Mouse (Mus musculus) embryonic facial prominence, embryonic 14.5 days (tissue): ENCODE data around the gene Sgk1. TPM values are rescaled to one million over a fixed set of nuclear protein-coding genes. Genes with fewer than 3 reads are reported as not detected.

Source experiments
- ATAC-seq: fragments of 200-750 bp; cut with Nextera tagmentation; 2 replicates; pipeline ENCODE4 v1.8.0; 2017; ENCODE audit warnings: low read depth, moderate number of reproducible peaks, moderate TSS enrichment
- DNase-seq: peaks from one replicate; pipeline ENCODE4 v3.0.0-alpha.2; 2015; ENCODE audit warnings: low spot score
- H3K27ac ChIP-seq: fragments of 300-500 bp; sonication (generic); replicated peaks from 2 replicates; pipeline ENCODE4 v1.5.1; 2014; ENCODE audit warnings: low read depth, mild to moderate bottlenecking, low read length, moderate library complexity
- H3K27me3 ChIP-seq: fragments of 300-500 bp; sonication (generic); replicated peaks from 2 replicates; pipeline ENCODE4 v1.6.1; 2014; ENCODE audit warnings: low read length; ENCODE audit not compliant: control insufficient read depth, insufficient read depth
- H3K36me3 ChIP-seq: fragments of 300-500 bp; sonication (generic); 2 replicates; pipeline ENCODE4 v1.6.1; 2014; ENCODE audit warnings: low read length, mixed read lengths; ENCODE audit not compliant: control insufficient read depth, insufficient read depth
- H3K4me1 ChIP-seq: fragments of 300-500 bp; sonication (generic); 2 replicates; pipeline ENCODE4 v1.6.1; 2014; ENCODE audit warnings: antibody characterized with exemption, low read length; ENCODE audit not compliant: control insufficient read depth, insufficient read depth
- H3K4me2 ChIP-seq: fragments of 300-500 bp; sonication (generic); 2 replicates; pipeline ENCODE4 v1.6.1; 2014; ENCODE audit warnings: low read depth, mild to moderate bottlenecking, low read length, moderate library complexity, mixed read lengths
- H3K4me3 ChIP-seq: fragments of 300-500 bp; sonication (generic); 2 replicates; pipeline ENCODE4 v1.5.1; 2014; ENCODE audit warnings: low read depth, mild to moderate bottlenecking, low read length
- H3K9ac ChIP-seq: fragments of 300-500 bp; sonication (generic); 2 replicates; pipeline ENCODE4 v1.6.1; 2014; ENCODE audit warnings: low read depth, mild to moderate bottlenecking, low read length, moderate library complexity, mixed read lengths
- H3K9me3 ChIP-seq: fragments of 300-500 bp; sonication (generic); 2 replicates; pipeline ENCODE4 v1.6.1; 2016; ENCODE audit warnings: low read length; ENCODE audit not compliant: control insufficient read depth
- WGBS: fragments of 180-500 bp; shearing (Covaris S2); extraction: QIAGEN DNeasy Blood & Tissue Kit; methylation state at CpG from one replicate; pipeline ENCODE4 v1.1.7; 2014; 5-methylcytosine and 5-hydroxymethylcytosine counted together
- polyA plus RNA-seq: library from polyadenylated mRNA; unstranded; fragments of >200 nt; fragmentation: Nextera tagmentation; extraction: Ambion mirVana; gene quantifications from 2 replicates; pipeline ENCODE4 v1.2.1, GENCODE M21; 2014

The Sgk1 gene
- polyA plus RNA-seq, 1 experiment from 2014 or later, result 33.8 TPM

GRCm38 (mm10) chr10:21845601-21846282 is 36.2 kb upstream of the Sgk1 start:
- 76% methylated on average over 10 of the region's 10 CpGs for WGBS
- no peak for ATAC-seq

DNA sequence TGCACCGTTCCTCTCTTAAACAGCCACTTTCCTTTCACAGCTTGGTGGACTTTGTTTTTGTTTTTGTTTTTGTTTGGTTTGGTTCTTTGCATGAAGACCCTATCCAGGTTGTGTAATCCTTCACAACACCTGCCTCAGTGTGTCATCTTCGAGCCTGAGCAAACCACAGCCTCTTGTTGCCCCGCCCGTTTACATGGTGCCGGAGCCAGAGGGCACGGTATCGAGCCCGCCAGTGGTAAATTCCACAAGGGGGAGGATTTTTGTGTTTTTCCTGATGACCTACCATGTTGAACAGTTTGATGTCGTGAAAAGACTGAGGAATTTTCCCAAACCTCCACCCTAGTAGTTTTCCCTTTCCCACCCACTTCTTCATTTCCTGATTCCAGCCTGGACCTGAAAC is 35.6 kb upstream of the Sgk1 start:
- Histone ChIP-seq H3K36me3 (no peaks in the 10 kb centered on the region), H3K4me2 (no peak overlapping the region), H3K27me3 (no peaks in the 10 kb centered on the region), H3K4me3 (no peak overlapping the region), H3K9me3 (no peaks in the 10 kb centered on the region), H3K9ac (no peak overlapping the region), H3K27ac (no peak overlapping the region), H3K4me1 (peaks cover 3% of the 10 kb centered on the region; the same call in 1 of the 2 replicates)
- ATAC-seq (no peak), DNase-seq (no peak)
- 83% methylated on average over 9 of the region's 9 CpGs for WGBS

More at GRCm38 (mm10) chr10:21845601-21846282, 36.2 kb upstream of the Sgk1 start:
- no peak for DNase-seq
- Histone ChIP-seq H3K4me3 (no peak overlapping the region), H3K27ac (no peak overlapping the region), H3K9ac (no peak overlapping the region), H3K27me3 (no peaks in the 10 kb centered on the region), H3K4me1 (peaks cover 3% of the 10 kb centered on the region; the same call in 1 of the 2 replicates), H3K9me3 (no peaks in the 10 kb centered on the region), H3K36me3 (no peaks in the 10 kb centered on the region), H3K4me2 (no peak overlapping the region)

DNA sequence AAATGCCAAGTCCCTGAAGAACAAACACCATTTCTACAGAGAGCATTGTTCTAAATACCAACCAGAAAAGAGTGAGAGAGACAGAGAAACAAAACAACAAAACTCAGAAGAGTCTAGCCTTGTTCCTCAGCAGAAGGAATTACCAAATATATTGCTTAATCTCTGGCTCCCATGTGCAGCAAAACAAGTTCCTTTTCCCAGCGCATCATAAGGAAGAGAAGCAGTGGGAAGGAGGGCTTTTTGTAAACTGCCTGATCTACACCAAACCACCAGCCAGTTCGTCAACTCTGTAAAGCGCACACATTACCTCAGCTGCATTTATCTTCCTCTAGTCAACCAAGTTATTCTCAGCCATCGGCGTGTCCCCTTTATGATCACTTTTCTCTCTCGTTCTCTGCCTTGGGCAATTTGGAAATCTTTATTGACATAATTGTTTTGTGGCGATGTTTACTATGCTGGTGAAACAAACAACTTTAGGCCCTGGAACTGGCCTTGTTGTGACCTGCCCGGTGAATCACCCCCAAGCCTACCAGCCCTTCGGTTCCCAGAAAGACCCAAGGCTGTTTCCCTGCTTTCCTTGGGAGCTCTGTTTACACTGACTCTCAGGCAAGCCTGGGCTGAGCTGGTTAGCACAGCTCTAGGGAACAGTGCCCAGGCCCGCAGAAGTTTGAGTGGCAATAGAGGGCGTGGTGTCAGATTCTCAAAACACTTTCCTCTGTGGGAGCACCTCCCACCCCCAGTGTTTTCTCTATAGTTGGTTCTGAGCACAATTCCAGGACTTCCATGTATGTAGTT is 34.8 kb upstream of the Sgk1 start:
- DNase-seq, result peak; percentile 64
- WGBS, result 70% methylated on average over 11 of the region's 11 CpGs
- H3K4me1 ChIP-seq, result peaks cover 3% of the 10 kb centered on the region; the same call in 1 of the 2 replicates
- H3K27ac ChIP-seq, result peak overlapping the region; percentile 19; the same call in 1 of the 2 replicates
- H3K27me3 ChIP-seq, result no peaks in the 10 kb centered on the region
- no peaks in the 10 kb centered on the region for H3K9me3 ChIP-seq
- no peak overlapping the region for H3K4me3 ChIP-seq
- H3K4me2 ChIP-seq, result no peak overlapping the region
- peak; percentile 76 for ATAC-seq
- H3K9ac ChIP-seq, result no peak overlapping the region
- H3K36me3 ChIP-seq, result no peaks in the 10 kb centered on the region

- Histone ChIP-seq H3K4me1 (peaks cover 1% of the 10 kb centered on the region; the same call in 1 of the 2 replicates), H3K36me3 (no peaks in the 10 kb centered on the region), H3K4me3 (no peak overlapping the region), H3K27me3 (no peaks in the 10 kb centered on the region), H3K9me3 (no peaks in the 10 kb centered on the region), H3K4me2 (no peak overlapping the region), H3K27ac (peak overlapping the region; percentile 19; the same call in 1 of the 2 replicates), H3K9ac (no peak overlapping the region)
- ATAC-seq (no peak), DNase-seq (no peak)
- WGBS, result 74% methylated on average over 16 of the region's 16 CpGs
Observed at GRCm38 (mm10) chr10:21847931-21848670, 33.9 kb upstream of the Sgk1 start.

GRCm38 (mm10) chr10:21849251-21849650 is 32.7 kb upstream of the Sgk1 start:
- Histone ChIP-seq H3K4me1 (no peaks in the 10 kb centered on the region), H3K4me3 (no peak overlapping the region), H3K27me3 (no peaks in the 10 kb centered on the region), H3K4me2 (no peak overlapping the region), H3K9me3 (no peaks in the 10 kb centered on the region), H3K27ac (no peak overlapping the region), H3K9ac (no peak overlapping the region), H3K36me3 (no peaks in the 10 kb centered on the region)
- WGBS, result 78% methylated on average over 8 of the region's 8 CpGs
- no peak for ATAC-seq
- no peak for DNase-seq

DNA sequence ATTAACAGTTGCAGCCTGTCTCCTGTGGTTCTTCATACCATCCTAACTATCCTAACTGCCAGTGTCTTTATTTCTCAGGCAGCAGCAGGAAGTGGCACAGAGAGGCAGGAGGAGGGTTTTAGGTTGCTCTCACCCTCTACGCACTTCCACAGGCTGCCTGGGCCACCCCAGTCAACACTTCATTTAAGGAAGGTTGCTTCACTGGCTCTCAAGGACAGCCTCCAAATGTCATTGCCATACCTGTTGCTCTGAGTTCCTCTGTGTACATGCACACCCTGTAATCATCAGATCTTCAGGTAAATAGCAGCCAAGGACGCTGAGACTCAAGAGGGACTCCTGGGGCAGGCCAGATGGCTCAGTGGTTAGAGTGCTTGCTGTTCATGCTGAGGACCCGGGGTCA is 31.7 kb upstream of the Sgk1 start:
- DNase-seq (no peak), ATAC-seq (no peak)
- H3K27me3 ChIP-seq, result no peaks in the 10 kb centered on the region
- H3K4me1 ChIP-seq, result no peaks in the 10 kb centered on the region
- no peak overlapping the region for H3K9ac ChIP-seq
- H3K36me3 ChIP-seq, result no peaks in the 10 kb centered on the region
- H3K4me3 ChIP-seq, result no peak overlapping the region
- no peak overlapping the region for H3K27ac ChIP-seq
- H3K4me2 ChIP-seq, result no peak overlapping the region
- no peaks in the 10 kb centered on the region for H3K9me3 ChIP-seq
- 81% methylated on average over 3 of the region's 3 CpGs for WGBS

DNA sequence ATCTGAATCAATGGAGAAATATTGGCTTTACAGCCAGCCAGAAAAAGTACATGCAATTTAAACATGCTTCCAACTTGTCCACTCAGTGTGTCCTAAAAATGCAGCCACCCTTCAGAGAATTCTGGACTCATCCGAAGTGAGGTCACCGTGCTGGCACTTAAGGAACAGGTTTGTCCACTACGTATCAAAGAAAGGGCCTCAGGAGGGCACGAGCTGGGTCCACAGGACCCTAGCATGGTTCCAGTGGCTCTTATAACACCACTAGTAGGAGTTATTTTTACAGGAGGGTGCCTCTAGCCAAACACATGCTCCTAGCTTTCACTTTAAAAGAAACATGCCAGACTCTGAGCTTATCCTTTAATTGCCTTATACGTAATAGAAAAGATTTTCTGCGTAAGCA is 28.9 kb upstream of the Sgk1 start:
- no peak for ATAC-seq
- H3K27me3 ChIP-seq, result no peaks in the 10 kb centered on the region
- no peak overlapping the region for H3K4me3 ChIP-seq
- no peaks in the 10 kb centered on the region for H3K36me3 ChIP-seq
- no peak overlapping the region for H3K9ac ChIP-seq
- H3K9me3 ChIP-seq, result no peaks in the 10 kb centered on the region
- H3K4me2 ChIP-seq, result no peak overlapping the region
- no peaks in the 10 kb centered on the region for H3K4me1 ChIP-seq
- no peak for DNase-seq
- WGBS, result 66% methylated on average over 6 of the region's 6 CpGs
- no peak overlapping the region for H3K27ac ChIP-seq

GRCm38 (mm10) chr10:21853566-21854328 is 28.2 kb upstream of the Sgk1 start:
- ATAC-seq (no peak), DNase-seq (no peak)
- no peaks in the 10 kb centered on the region for H3K27me3 ChIP-seq
- H3K9me3 ChIP-seq, result no peaks in the 10 kb centered on the region
- H3K4me2 ChIP-seq, result no peak overlapping the region
- H3K4me3 ChIP-seq, result no peak overlapping the region
- 85% methylated on average over 14 of the region's 14 CpGs for WGBS
- H3K36me3 ChIP-seq, result no peaks in the 10 kb centered on the region
- no peak overlapping the region for H3K9ac ChIP-seq
- no peak overlapping the region for H3K27ac ChIP-seq
- no peaks in the 10 kb centered on the region for H3K4me1 ChIP-seq
